Mouse (Mus musculus): Measurements from ENCODE around the gene Adam19. TPM values are rescaled to one million over a fixed set of nuclear protein-coding genes. Genes with fewer than 3 reads are reported as not detected.
"Not testable (repeated sequence)": the region's sequence is repeated elsewhere in the genome, so short reads cannot be mapped to it uniquely, and the experiment has no call there.

Gene Adam19
- polyA plus RNA-seq, 1 experiment = 11.4 TPM

DNA sequence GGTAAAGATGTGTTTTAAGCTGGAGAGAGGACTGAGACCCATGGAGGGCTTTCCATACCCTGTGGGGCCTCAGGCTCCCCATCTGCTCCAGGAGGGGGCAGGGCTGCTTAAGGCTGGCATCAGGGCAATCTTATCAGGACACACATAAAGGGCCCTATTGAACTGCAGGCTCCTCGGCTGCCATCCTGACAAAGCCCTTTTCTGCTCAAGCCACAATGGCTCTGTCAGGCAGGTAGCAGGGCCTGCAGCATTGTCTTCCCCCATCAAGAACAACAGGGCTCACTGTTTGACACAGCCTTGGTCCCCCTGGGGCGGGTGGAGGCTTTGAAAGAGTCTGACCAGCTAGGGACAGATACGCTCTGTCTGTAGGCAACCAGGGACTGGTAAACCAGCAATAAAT lies 114.1 kb downstream of the Adam19 start:
- peak in 1 of 2 experiments; percentile 29 for DNase-seq
- H3K27ac ChIP-seq (ENCODE audit: insufficient read depth, low read length) = no peak overlapping the region
- H3K27me3 ChIP-seq (ENCODE audit: control insufficient read depth, insufficient read depth, low read length) = no peaks in the 10 kb centered on the region; the same call in 1 of the 2 replicates
- 63% methylated on average over 3 of the region's 3 CpGs for WGBS
- no peak for TF ChIP-seq CTCF (IDR thresholded peaks at IDR 0.05; ENCODE audit: borderline replicate concordance, insufficient read depth, low read depth, low read length)
- no peak overlapping the region for H3K4me3 ChIP-seq (replicated peaks; ENCODE audit: insufficient read depth, low read depth, low read length)
- no peaks in the 10 kb centered on the region for H3K4me1 ChIP-seq (ENCODE audit: control insufficient read depth, insufficient read depth, low read length)

DNA sequence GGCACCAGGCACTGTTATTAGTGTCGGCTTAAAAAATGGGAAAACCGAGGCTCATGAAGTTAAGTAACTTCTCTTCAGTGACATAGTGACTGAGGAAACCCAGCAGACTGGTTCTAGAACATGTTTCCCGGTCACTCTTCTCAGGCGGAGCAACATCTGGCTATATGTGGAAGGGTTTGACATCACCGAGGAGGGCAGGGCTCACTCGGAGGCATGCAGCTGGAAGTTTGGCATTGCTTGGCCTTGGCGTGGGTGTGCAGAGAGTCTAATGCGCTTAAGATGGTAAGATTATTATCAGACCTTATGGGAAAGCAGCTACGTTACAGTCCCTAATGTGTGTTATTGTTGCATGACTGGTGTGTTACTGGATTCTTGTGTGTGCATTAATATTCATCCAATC lies 116.3 kb downstream of the Adam19 start:
- no peak for DNase-seq
- WGBS = 90% methylated on average over 9 of the region's 9 CpGs
- Histone ChIP-seq H3K27ac (ENCODE audit: insufficient read depth, low read length) (no peak overlapping the region), H3K27me3 (ENCODE audit: control insufficient read depth, insufficient read depth, low read length) (no peaks in the 10 kb centered on the region; the same call in 1 of the 2 replicates), H3K4me1 (ENCODE audit: control insufficient read depth, insufficient read depth, low read length) (no peaks in the 10 kb centered on the region), H3K4me3 (replicated peaks; ENCODE audit: insufficient read depth, low read depth, low read length) (no peak overlapping the region)
- TF ChIP-seq CTCF (IDR thresholded peaks at IDR 0.05; ENCODE audit: borderline replicate concordance, insufficient read depth, low read depth, low read length) (no peak), POLR2A (IDR thresholded peaks at IDR 0.05; ENCODE audit: borderline replicate concordance, insufficient read depth, low read length) (no peak)

DNA sequence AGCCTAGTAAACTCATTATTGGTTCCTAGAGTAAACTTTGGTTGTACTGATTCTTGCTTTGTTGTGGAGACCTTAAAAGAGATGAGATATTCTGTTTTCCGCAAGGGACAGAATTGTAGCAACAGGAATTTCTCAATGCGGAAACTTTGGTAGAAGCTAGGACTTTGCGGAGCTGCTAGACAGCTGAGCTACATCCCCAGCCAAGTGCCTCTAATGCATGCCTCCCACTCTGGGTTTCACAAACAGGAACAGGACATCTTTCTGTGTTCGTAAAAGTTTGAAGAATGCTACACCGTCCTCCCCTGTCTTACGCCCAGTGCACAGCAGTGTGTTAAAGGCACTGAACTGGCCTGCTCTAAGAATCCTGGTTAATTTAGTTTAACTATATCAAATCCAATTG lies 120.4 kb downstream of the Adam19 start:
- no peak for DNase-seq
- H3K4me3 ChIP-seq (replicated peaks; ENCODE audit: insufficient read depth, low read depth, low read length) = no peak overlapping the region
- TF ChIP-seq CTCF (IDR thresholded peaks at IDR 0.05; ENCODE audit: borderline replicate concordance, insufficient read depth, low read depth, low read length) (no peak), POLR2A (IDR thresholded peaks at IDR 0.05; ENCODE audit: borderline replicate concordance, insufficient read depth, low read length) (no peak)
- no peak overlapping the region for H3K27ac ChIP-seq (ENCODE audit: insufficient read depth, low read length)
- WGBS = 93% methylated on average over 6 of the region's 6 CpGs
- H3K4me1 ChIP-seq (ENCODE audit: control insufficient read depth, insufficient read depth, low read length) = no peaks in the 10 kb centered on the region; the same call in 1 of the 2 replicates
- H3K27me3 ChIP-seq (ENCODE audit: control insufficient read depth, insufficient read depth, low read length) = no peaks in the 10 kb centered on the region

DNA sequence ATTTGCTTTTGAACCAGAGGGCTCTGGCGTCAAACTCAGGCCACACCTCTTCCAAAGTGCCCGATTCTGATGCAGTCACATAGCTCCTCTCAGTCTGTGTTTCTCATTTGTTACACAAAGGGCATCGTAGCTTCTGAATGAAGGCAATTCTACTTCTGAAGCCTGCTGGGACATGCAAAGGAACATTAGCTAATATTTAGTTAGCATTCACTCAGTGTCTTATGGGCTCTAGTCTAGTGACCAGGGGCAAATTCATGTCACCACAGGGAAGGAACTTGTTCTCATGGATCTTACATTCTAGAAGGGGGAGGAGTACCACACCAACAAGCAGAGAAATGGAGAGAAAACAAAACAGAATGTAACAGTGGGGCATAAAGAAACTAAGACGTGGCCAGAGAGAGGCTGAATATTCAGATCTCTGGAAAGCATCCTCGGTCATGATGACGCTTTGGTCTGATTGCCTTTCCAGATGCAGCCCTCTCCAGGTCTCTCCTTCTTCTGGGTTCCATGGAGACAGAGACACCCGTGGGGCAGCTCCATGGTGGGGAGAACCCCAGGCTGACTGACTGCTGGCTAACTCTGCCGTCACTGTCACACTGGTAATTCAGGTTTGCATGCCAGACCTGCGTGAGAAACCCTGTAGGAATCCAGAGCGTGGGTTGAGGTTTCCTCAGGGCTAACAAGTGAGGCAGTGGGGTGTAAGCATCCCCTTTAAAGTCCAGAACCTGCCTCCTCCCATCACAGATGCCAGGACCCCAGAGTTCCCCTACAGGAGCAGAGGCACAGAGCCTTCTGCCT lies 121.7 kb downstream of the Adam19 start:
- Histone ChIP-seq H3K27me3 (ENCODE audit: control insufficient read depth, insufficient read depth, low read length) (no peaks in the 10 kb centered on the region), H3K4me3 (replicated peaks; ENCODE audit: insufficient read depth, low read depth, low read length) (no peak overlapping the region), H3K27ac (ENCODE audit: insufficient read depth, low read length) (no peak overlapping the region), H3K4me1 (ENCODE audit: control insufficient read depth, insufficient read depth, low read length) (no peaks in the 10 kb centered on the region; the same call in 1 of the 2 replicates)
- DNase-seq = no peak
- WGBS = 67% methylated on average over 10 of the region's 10 CpGs
- no peak for TF ChIP-seq CTCF (IDR thresholded peaks at IDR 0.05; ENCODE audit: borderline replicate concordance, insufficient read depth, low read depth, low read length)
- TF ChIP-seq POLR2A (IDR thresholded peaks at IDR 0.05; ENCODE audit: borderline replicate concordance, insufficient read depth, low read length) = no peak

DNA sequence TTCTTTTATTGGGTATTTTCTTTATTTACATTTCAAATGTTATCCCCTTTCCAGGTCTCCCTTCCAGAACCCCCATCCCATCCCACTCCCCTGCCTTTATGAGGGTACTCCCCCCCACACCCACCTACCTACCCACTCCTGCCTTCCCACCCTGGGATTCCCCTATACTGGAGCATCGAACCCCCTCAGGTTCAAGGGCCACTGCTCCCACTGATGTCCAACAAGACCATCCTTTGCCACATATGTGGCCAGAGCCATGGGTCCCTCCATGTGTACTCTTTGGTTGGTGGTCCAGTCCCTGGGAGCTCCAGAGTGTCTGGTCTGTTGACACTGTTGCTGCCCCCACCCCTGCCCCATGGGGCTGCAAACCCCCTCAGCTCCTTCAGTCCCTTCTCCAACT lies 126.2 kb downstream of the Adam19 start:
- not testable (repeated sequence) for H3K27me3 ChIP-seq (ENCODE audit: control insufficient read depth, insufficient read depth, low read length); DNase-seq; H3K27ac ChIP-seq (ENCODE audit: insufficient read depth, low read length); H3K4me1 ChIP-seq (ENCODE audit: control insufficient read depth, insufficient read depth, low read length); H3K4me3 ChIP-seq (replicated peaks; ENCODE audit: insufficient read depth, low read depth, low read length)
- 87% methylated on average over 1 of the region's 1 CpGs for WGBS

DNA sequence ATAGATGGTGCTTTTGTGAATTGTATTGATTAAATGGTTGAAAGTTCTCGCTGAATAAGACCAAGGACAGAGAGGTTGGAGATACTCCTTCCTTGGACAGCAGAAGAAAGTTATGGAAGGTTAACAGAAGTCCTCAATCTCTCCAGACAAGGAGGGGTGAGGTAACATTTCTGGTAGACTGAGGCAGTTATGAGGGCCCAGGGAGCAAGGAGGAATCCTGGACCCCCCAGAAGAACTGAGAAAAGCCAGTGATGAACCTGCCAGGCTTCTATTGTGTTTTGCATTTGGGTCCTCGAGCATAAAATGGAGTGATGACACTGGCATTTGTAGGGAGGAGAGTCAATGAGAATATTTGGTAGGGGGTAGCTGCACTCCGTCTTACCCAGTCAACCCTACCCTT lies 129.2 kb downstream of the Adam19 start:
- DNase-seq = no peak
- WGBS = 68% methylated on average over 3 of the region's 3 CpGs
- Histone ChIP-seq H3K4me3 (replicated peaks; ENCODE audit: insufficient read depth, low read depth, low read length) (no peak overlapping the region), H3K27ac (ENCODE audit: insufficient read depth, low read length) (no peak overlapping the region), H3K4me1 (ENCODE audit: control insufficient read depth, insufficient read depth, low read length) (no peaks in the 10 kb centered on the region), H3K27me3 (ENCODE audit: control insufficient read depth, insufficient read depth, low read length) (no peaks in the 10 kb centered on the region)
- TF ChIP-seq POLR2A (IDR thresholded peaks at IDR 0.05; ENCODE audit: borderline replicate concordance, insufficient read depth, low read length) (no peak), CTCF (IDR thresholded peaks at IDR 0.05; ENCODE audit: borderline replicate concordance, insufficient read depth, low read depth, low read length) (no peak)

DNA sequence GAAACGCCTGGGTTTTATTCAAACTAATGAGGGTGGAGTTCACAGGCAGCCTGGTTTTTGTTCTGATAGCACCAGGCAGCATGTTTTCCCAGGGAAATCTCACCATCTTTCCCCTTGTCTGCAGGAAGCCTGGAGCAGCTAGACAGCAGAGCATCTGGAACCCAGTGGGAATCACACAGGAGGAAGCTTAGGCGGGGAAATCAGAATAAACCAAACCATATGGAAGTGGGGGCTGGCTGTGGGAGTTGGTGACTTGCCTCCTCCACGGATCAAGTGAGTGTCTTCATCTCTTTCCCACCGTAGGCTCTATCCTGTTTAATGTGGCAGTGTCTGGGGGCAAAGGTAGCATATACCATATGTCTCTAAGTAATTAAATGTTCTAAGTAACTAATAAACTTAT lies 129.7 kb downstream of the Adam19 start:
- Histone ChIP-seq H3K27ac (ENCODE audit: insufficient read depth, low read length) (no peak overlapping the region), H3K4me3 (replicated peaks; ENCODE audit: insufficient read depth, low read depth, low read length) (no peak overlapping the region), H3K27me3 (ENCODE audit: control insufficient read depth, insufficient read depth, low read length) (no peaks in the 10 kb centered on the region), H3K4me1 (ENCODE audit: control insufficient read depth, insufficient read depth, low read length) (no peaks in the 10 kb centered on the region)
- 4% methylated on average over 4 of the region's 4 CpGs for WGBS
- TF ChIP-seq POLR2A (IDR thresholded peaks at IDR 0.05; ENCODE audit: borderline replicate concordance, insufficient read depth, low read length) = no peak
- no peak for TF ChIP-seq CTCF (IDR thresholded peaks at IDR 0.05; ENCODE audit: borderline replicate concordance, insufficient read depth, low read depth, low read length)
- DNase-seq = peak; percentile 38 to 59

DNA sequence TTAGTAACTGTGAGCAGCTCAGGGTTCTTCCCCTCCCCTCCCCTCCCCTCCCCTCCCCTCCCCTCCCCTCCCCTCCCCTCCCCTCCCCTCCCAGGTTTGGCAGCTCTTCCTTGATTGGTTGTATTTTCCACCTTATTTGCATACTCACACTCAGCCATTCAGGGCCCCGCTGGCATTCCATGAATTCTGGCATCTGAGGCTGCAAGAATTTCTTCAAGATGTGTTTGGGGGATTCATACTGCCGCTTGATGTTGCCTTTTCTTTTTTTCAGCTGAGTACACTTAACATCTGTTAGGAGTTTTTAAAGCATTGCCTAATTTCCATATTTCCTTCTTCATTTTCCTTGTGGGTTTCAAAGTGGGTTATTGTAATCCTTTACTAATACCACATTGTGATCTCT lies 132.5 kb downstream of the Adam19 start:
- TF ChIP-seq CTCF (IDR thresholded peaks at IDR 0.05; ENCODE audit: borderline replicate concordance, insufficient read depth, low read depth, low read length) (no peak), POLR2A (IDR thresholded peaks at IDR 0.05; ENCODE audit: borderline replicate concordance, insufficient read depth, low read length) (no peak)

More for the DNA sequence above, 132.5 kb downstream of the Adam19 start:
- Histone ChIP-seq H3K4me3 (replicated peaks; ENCODE audit: insufficient read depth, low read depth, low read length) (no peak overlapping the region), H3K27me3 (ENCODE audit: control insufficient read depth, insufficient read depth, low read length) (no peaks in the 10 kb centered on the region), H3K4me1 (ENCODE audit: control insufficient read depth, insufficient read depth, low read length) (no peaks in the 10 kb centered on the region), H3K27ac (ENCODE audit: insufficient read depth, low read length) (no peak overlapping the region)
- WGBS = 59% methylated on average over 2 of the region's 2 CpGs
- DNase-seq = no peak
